Mouse (Mus musculus): ENCODE data around the gene Elof1.
"Not testable (repeated sequence)": the region's sequence is repeated elsewhere in the genome, so short reads cannot be mapped to it uniquely, and the experiment has no call there.

The Elof1 gene

DNA sequence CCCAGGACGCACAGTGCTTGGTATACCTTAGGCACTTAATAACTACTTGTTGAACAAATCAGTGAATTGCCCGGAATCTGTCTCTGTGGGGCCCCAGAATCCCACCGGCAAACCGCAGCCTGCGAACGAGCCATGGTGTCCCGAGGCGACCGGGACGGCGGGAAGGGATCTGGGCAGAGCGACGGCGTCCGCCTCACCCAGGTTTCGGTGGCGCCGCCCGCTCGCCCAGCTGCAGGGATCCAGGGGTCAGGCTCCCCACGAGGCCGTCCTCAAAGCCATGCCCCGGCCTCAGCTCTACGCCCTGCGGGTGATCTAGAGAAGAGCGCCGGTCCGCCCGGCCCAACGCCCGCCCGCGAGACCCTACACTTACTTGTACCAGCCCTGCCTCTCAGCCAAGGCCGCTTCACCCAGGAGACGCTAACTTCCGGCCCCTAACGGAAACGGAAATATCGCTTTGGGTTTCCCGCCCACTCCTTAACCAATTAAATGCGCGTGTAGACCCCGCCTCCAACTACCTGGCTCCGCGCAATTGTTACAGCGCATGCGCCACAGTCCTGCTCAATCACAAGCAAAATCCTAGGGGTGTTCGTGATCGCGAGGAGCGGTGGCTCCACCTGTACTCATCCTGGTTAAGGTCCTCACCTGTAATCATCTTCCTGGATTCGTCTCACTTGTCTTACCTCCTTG, at the start of gene Elof1:
TSS of gene Elof1 (minus strand) at position 433 of the 687 bp plus-strand sequence.
- DNase-seq (ENCODE audit: low read depth, low spot score): peak; percentile 99

DNA sequence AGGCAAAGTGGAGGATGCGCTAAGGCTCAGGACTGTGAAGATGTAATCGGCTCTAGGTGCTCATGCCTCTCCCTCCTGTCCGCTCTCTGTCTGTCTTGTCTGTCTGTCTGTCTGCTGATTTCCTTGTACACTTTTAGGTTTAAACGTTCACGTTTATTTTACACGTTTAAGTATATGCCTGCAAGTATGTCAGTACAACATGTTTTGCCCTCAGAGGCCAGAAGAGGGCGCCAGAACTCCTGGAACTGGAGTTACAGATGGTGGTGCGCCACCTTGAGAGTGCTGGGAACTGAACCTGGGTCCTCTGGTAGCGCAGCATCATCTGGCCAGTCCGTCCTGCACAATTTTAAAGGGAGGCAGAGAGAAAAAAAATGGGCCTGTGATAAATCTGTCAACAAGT, 49.7 kb upstream of the Elof1 start:
- DNase-seq (ENCODE audit: low read depth, low spot score): no peak

DNA sequence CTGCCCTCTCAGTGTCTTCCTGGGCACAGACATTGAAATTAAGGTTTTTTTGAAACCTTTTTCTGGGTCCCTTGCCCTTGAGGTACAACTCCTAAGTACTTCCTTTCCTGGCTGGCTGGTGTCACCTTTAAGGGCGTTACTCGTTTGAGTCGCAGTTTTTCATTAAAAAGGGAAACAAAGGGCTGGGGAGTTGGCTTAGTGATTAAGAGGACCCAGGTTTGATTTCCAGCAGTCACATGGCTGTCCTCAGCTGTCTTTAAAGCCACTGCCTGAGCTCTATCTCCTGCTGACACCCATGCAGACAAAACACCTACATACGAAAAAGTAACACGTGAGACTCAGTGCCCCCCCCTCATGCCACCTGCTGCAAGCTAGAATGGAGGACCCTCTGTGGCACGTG, 49.0 kb upstream of the Elof1 start:
- DNase-seq (ENCODE audit: low read depth, low spot score): no peak

DNA sequence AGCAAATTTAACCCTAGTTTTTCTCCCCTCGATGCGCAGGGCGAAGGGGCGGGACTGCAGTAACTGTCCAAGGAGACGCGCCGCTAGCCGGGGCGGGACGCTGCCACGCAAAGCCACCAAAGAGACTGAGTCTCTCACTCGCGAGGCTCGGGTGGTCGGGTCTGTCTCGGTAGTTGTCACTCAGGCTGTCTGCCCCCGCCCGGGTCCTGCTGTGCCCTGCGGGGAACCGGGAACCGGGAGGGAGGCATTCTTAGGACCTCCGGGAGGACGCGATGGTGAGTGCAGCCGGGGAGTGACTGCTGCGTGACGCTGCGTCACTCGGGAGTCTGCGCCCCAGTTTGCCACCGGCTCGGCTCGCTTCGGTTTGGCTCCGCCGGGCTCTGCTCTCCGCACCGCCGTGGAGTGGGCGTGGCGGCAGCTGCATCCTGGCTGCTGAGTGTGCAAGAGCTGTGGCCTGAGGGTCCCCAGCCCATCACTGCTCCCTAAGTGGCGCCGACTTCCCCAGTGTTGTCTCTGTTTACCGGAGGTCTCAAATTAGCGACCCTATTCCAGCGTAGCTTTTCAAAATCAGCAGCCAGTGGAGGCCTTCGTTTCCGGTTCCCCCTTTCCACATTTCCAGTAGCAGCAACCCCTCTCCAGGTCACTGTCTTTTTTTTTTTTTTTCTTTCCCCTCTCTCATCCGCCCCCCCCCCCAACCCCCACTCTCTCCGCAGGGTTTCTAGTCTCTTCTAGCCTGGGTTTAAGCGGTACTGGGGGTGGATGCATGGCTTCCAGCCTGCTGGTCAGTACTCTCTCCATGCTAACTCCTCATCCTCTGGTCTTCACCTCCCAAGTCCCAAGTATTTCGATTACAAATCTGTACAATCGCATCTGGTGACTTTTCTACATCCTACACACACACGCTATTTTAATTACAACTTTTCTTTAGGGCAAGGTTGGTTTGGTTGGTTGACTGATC, 48.0 kb upstream of the Elof1 start:
- peak; percentile 89 for DNase-seq (ENCODE audit: low read depth, low spot score)

DNA sequence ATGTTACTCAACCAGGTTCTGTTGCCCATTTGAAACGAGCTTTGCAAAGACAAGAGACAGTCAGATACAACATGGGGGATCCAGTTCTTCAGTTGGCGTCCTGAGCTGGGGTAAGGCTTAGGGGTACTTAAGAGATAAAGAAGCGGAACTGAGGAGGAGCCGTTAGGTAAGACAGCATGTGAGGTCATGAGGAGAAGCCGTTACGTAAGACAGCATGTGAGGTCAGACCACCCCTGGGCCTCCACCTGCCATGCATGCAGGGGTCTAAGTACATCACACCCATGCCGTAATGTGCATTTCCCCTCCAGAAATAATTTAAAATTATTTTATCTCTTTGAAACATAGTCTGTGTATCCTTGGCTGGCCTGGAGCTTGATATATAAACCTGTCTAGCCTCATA, 45.9 kb upstream of the Elof1 start:
- DNase-seq (ENCODE audit: low read depth, low spot score): no peak

DNA sequence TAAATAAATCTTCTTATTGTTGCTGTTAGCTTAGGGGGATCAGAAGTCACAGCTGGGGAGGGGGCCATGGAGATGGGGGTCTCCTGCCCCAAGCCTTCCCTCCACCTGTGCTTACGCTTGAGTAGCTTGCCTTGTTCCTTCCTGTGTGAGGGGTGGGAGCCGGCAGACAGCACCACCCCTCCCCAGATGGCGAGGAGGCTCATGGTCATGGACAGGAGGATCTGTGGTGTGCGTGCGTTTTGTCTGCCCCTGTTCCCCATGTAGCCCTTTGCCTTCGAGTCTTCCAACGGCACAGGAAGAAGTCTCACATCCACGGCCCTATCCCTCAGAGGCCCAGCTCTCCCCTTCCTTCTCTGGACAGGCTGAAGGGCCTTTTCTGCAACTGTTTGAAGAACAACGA, 45.3 kb upstream of the Elof1 start:
- DNase-seq (ENCODE audit: low read depth, low spot score): no peak

DNA sequence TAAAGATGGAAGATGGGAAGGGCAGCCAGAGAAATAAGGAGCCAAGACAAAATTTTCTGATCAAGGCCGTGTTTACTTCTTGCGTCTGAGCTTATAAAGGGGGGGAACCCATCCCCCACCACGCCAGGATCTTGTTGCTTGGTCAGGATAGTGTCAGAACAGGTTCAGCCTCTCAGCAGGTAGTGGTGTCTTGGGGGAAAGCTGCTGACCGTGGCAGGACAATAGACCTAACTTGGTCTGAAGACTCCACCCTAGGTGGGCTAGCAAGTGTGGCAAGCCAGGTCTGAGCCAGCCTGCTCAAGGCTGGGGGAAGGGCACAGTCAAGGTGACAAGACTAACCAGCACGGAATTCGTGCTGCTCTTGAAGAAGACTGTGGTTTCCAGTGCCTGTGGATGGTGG, 44.3 kb upstream of the Elof1 start:
- no peak for DNase-seq (ENCODE audit: low read depth, low spot score)

DNA sequence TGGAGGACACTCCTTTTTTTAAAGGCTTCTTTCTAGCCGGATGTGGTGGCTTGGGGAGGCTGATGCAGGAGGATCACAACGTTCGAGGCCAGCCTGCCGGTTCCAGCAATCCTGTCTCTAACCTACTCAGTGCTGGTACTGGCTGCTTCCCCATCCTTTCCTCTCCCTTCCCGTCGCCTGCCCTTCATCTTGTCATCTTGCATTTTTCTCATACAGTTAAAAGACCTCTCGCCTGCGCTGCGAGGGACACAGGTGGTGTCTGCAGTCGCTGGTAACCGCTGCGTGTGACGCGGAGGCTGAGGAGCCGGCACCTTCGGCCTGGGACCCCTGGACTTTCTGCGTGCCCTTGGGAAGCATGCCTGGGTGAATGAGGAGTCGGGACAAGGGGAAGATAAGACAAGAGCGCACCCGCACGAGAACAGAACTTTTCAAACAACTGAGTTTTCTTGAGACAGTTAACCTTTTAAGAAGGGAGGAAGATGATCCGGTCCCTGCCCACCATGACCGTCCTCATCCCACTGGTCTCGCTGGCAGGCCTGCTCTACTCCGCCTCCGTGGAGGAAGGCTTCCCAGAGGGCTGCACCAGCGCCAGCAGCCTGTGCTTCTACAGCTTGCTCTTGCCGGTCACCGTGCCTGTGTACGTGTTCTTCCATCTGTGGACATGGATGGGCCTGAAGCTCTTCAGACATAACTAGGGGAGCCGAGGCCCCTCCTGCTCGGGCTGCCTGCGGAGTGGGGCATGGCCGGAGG, 40.7 kb upstream of the Elof1 start:
- DNase-seq (ENCODE audit: low read depth, low spot score): peak; percentile 48

DNA sequence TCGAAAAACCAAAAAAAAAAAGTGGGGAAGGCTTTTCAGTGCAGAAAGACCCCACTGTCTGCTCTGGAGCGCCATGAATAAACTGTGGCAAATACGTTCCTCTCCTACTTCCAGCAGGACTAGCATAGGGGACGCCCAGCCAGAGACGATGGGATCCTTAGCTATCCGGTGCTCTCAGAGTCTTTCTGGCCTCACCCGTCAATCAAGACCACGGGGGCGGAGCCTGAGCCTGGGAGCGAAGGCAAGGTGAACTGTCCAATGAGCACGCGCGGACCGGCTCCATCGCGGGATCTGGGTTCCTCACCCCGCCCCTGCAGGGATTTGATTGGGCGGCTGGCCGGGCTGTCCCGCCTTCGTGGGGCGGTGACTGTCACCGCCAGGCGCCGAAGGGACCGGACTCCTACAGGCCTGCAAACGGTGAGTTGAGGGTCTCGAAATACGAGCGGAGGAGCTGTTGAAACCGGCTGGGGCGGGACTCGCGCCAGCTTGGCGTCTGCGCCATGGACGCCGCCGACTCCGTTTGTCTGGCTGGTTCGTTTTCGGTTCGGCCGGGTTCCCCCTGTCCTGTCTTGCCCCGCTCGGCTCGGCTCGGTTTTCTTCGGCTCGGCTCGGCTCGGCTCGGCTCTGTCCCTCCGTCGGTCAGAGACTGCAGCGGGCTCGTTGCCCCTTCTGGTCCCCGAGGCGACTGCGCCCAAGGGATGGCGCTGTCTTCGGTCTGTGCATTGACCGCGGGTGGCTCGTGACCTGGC, 39.7 kb upstream of the Elof1 start, which contains the start of gene Pigyl:
TSS of gene Pigyl (plus strand) at position 350 of the 749 bp plus-strand sequence.
- peak; percentile 99 for DNase-seq (ENCODE audit: low read depth, low spot score)

DNA sequence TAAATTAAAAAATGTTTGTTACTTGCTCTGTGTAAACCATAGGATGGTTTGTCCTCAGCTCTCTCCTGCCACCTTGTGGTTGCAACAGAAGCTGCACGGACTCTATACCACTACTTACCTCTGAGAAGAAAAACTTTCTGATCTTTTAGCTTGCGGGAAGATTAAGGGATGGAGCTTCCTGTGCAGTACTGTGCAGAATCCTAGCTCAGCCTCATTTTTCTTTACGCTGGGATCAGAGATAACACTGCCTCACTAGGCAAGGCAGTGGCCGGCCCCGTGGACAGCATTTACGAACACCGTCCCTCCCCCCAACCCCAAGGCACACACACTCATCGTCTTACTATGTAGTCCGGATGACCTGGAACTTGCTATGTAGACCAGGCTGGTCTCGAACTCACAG, 38.6 kb upstream of the Elof1 start:
- DNase-seq (ENCODE audit: low read depth, low spot score): peak; percentile 88

DNA sequence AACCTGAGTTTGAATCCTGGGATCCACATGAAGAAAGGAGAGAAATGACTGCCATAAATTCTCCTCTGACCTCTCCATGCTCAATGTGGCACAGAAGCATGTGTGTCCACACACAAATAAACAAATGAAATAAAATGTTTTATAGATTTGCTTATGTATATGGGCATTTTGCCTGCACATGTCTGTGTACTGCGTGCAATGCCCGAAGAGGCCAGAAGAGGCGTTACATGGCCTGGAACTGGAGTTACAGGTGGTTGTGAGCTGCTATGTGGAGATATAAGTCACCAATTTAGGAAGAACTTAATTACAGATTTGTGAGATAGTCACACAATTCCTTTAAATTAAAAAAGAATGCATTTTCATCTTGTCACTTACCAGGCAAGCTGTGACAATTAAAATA, 36.8 kb upstream of the Elof1 start:
- DNase-seq (ENCODE audit: low read depth, low spot score): no peak

DNA sequence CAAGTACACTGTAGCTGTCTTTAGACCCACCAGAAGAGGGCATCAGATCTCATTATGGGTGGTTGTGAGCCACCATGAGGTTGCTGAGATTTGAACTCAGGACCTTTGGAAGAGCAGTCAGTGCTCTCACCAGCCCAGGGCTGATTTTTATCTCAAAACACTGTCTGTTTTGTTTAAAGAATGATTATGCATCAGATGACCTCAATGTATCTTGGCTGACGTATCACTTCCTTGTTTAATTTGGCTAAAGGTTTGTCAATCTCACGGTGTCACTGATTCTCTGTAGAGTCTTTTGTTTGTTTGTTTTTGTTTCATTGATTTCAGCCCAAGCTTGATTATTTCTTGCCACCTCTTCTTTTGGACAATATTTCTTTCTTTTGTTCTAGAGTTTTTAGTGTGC, 34.0 kb upstream of the Elof1 start:
- no peak for DNase-seq (ENCODE audit: low read depth, low spot score)

DNA sequence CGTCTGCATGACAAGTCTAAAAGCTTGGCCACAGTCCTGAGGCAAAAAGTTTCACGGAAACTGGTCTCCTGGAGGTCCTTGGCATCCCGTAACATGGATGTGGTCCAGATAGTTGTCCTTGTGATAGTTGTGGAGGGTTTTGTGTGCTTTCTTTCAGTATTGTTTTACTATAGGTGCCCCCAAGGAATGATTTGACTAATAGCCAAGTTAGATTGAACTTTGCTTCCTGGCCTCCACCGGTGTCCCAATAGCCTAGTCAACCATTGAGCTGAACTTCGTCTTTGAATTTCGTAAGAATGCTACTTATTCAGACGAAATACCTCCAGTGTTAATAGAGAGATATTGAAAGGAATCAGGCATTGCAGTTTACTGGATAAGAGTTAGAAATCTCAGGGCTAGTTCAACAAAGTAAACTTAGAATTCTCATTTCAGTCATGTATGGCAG, 33.3 kb upstream of the Elof1 start:
- not testable (repeated sequence) for DNase-seq (ENCODE audit: low read depth, low spot score)

DNA sequence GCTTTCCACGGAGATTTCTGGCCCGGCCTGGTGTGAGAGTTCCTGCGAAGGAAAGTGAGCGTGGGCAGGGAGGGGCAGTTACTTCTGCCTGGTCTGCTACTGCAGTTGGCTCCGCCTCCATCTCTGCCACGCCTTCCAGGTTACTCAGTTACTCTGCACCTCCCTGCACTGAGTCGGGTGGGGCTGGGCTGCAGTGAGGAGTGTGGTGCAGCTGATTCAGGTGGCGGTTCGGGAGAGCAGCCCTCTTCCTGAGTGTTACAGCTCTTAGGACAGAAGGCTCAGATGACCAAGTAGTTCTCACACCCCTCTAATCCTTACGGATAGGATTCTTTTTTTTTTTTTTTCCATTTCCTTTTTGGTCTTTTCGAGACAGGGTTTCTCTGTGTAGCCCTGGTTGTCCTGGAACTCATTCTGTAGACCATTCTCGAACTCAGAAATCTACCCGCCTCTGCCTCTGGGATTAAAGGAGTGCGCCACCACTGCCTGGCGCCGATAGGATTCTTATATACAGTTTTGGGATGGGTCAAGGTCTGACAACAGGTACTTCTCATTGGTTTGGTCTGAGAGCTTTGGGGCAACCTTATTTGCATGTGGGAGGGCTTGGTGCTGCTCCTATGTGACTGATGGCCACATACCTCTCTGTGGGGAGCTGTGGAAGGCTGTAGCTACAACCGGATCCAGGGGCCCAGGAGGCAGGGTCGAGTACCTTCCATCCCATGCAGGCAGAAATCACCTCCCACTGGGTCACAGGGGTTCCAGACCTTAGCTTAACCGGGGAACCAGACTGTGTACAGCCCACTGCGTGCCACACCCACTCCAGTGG, 32.7 kb upstream of the Elof1 start:
- no peak for DNase-seq (ENCODE audit: low read depth, low spot score)

DNA sequence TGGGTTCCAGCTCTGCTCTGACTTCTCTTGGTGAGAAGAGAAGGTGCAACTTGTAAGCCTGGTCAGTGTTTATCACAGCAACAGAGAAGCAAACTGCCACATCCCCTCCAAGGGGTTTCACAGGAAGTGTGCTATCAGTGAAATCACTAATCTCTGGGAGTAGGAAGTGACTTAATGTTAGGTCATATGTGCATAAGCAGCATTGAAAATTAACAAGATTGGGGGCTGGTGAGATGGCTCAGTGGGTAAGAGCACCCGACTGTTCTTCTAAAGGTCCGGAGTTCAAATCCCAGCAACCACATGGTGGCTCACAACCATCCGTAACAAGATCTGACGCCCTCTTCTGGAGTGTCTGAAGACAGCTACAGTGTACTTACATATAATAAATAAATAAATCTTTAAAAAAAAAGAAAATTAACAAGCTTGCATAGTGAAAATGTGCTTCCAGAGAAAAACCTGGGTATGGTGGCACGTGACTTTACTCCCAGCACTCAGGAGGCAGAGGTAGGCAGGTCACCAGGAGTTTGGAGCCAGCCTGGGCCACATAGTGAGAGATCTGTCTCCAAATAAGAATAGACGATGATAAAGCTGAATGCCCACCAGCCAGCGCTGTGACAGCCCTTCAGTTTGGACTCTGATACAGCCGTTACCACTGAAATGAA, 27.5 kb upstream of the Elof1 start:
- DNase-seq (ENCODE audit: low read depth, low spot score): no peak

DNA sequence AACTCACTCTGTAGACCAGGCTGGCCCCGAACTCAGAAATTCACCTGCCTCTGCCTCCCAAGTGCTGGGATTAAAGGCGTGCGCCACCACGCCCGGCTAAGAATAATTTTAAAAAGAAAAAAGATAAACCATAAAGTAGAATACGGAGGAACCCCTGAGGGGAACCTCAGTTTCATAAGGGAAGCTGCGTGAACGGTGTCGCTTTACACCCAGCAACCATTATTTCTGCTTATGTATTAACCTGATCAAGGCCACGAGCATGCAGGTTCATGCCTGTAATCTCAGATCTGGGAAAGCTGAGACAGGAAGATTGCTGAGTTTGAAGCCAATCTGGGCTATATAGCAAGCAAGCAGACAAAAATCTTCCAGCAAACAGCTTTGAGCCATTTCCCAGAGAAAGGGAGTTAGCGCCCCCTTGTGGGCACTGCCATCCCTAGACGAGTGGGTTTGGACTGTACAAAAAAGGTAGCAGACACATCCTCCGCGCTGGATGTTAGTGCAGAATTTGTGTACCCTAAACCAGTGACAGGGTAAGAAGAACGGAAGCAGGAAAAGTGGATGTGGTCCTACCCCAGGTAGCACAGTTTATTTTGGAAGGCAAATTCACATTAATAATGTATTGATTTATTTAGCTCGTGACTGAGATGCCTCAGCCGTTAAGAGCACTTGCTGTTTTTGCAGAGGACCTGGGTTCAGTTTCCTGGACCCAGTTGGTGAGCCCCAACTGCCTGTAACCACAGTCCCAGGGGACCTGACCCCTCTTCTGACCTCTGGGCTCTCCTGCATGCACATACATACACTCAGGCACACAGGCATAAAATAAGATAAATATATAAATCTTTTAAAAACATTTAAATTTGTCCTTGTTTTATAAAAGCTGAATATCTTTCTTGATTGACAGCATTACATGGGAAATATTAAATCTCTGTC, 26.4 kb upstream of the Elof1 start:
- DNase-seq (ENCODE audit: low read depth, low spot score): peak; percentile 92

DNA sequence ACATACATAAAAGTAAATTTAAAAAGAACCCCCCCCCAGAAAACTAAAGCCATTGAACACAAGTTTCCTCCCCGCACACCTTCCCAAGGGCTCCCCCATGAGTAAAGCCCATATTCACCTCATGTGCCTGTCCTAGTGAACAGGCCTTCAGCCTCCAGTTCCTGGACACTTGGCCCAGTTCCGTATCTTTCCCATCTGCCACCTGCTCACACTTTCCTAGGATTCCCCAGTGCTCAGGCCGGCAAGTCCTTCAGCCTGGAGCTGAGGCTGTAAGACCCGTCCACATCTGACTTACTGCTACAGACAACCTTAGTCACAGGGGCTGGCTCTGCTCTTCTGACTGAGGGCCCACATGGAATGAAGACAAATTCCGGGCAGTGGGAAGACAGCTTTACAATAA, 22.8 kb upstream of the Elof1 start:
- peak; percentile 89 for DNase-seq (ENCODE audit: low read depth, low spot score)

DNA sequence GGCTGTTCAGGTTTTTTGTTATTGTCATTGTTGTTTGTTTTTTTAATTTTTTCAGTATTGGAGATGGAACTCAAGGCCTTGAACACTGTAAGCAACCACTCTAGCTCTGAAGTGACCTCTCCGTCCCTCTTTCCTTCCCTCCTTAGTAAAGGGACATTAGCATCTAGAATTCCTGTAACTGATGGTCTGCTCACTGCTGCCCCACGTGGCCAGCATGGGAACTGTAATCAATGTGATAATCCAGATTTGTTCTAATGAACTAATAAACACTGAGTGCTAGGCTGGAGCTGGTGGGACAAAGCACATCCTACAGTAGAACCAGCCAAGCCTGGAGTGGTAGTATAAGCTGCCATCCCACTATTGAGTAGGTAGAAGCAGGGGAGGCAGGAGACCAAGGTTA, 21.5 kb upstream of the Elof1 start:
- peak; percentile 43 for DNase-seq (ENCODE audit: low read depth, low spot score)

Measured in brain, adult 2 months (tissue).